Mouse (Mus musculus) G1E (cell line): ENCODE data around the gene Cdkn1b.

Experiments
- CTCF ChIP-seq: IDR thresholded peaks from 2 replicates; pipeline ENCODE4 v1.5.1; 2012; ENCODE audit warnings: low read depth, low read length, inconsistent platforms, mixed read lengths
- GATA1 ChIP-seq: IDR thresholded peaks from 2 replicates; pipeline ENCODE4 v1.6.1; 2012; ENCODE audit warnings: borderline replicate concordance, low read length, inconsistent platforms, mixed read lengths
- GATA2 ChIP-seq: IDR thresholded peaks from 2 replicates; pipeline ENCODE4 v1.6.1; 2012; ENCODE audit warnings: low read depth, low read length, inconsistent platforms, borderline replicate concordance
- POLR2AphosphoS5 ChIP-seq: IDR thresholded peaks from 2 replicates; pipeline ENCODE4 v1.6.1; 2012; ENCODE audit warnings: low read depth, low read length, inconsistent platforms; ENCODE audit not compliant: insufficient replicate concordance
- TAL1 ChIP-seq: conservative IDR thresholded peaks from 2 replicates; pipeline ENCODE4 v1.6.1; 2012; ENCODE audit warnings: low read depth, low read length, inconsistent platforms, mixed read lengths

- TF ChIP-seq CTCF (no peak), GATA1 (no peak), TAL1 (no peak), POLR2AphosphoS5 (no peak), GATA2 (no peak)
These were observed 16.8 kb upstream of the Cdkn1b start for GRCm38 (mm10) chr6:134903368-134903767.
